Mouse (Mus musculus): ENCODE results near the gene Serpinc1. TPM values are rescaled to one million over a fixed set of nuclear protein-coding genes. Genes with fewer than 3 reads are reported as not detected.

Gene Serpinc1
- 2.3 and 3.3 TPM in 2 replicates for polyA plus RNA-seq (2012; rRNA removed)

DNA sequence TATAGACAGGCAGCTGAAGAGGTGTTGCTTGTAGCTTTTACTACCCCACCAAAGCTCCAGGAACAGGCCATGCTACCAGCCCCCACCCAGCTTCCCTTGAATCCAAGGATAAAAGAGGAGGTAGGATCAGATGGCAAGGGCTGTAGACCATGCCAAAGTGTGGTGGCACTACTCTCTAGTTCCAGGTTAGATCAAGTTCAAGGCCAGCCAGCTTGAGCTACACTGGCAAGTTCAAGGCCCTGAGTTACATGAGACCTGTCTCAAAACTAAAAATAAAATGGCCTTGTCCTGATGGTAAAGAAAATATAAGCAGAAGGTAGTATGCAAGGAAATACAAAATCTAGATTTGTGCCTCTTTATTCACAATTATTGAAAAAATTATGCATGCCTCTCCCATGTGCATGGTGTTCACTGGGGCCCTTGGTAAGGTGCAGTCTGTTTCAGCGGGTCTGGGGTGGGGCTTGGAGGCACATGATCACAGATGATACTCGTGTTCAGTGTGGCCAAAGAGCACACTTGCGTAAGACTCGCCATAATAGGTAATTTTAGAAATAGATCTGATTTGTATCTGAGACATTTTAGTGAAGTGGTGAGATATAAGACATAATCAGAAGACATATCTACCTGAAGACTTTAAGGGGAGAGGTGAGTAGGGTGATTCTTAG, at the start of gene Serpinc1:
Gene Serpinc1 (plus strand): TSS at position 515 of the 665 bp plus-strand sequence.
- H3K4me1 ChIP-seq (ENCODE audit: control insufficient read depth, insufficient read depth, low read length): no peaks in the 10 kb centered on the region; the same call in 1 of the 2 replicates
- H3K36me3 ChIP-seq (ENCODE audit: control insufficient read depth, insufficient read depth, low read length): no peaks in the 10 kb centered on the region
- 86% methylated on average over 4 of the region's 4 CpGs for WGBS
- H3K27me3 ChIP-seq (replicated peaks; ENCODE audit: control insufficient read depth, insufficient read depth, low read length): no peaks in the 10 kb centered on the region
- TF ChIP-seq CTCF (conservative IDR thresholded peaks at IDR 0.05; ENCODE audit: insufficient read depth, insufficient read length, low read depth, low read length): no peak
- TF ChIP-seq POLR2A (IDR thresholded peaks at IDR 0.05; ENCODE audit: low read depth, low read length): no peak
- no peak within 1 kb of the TSS for H3K4me3 ChIP-seq (ENCODE audit: insufficient read depth, low read depth, low read length)
- DNase-seq: no peak
- H3K27ac ChIP-seq (ENCODE audit: insufficient read depth, low read depth, low read length): no peak within 1 kb of the TSS

DNA sequence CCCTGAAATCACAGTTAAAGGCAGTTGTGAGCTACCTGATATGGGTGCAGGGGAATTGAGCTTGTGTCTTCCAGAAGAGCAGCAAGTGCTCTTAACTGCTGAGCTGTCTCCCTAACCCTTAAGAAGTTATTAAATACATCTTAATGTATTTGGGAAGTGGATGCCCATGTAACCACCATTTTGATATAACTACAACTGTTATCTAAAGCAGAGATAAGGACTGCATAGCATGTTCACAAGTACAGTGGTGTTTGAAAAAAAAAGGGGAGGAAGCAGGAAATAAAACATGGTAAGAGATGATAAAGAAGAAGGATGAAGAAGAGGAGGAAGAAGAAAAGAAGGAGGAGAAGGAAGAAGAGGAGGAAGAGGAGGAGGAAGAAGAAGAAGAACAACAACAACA, 47.1 kb upstream of the Serpinc1 start:
- TF ChIP-seq CTCF (conservative IDR thresholded peaks at IDR 0.05; ENCODE audit: insufficient read depth, insufficient read length, low read depth, low read length): no peak
- TF ChIP-seq POLR2A (IDR thresholded peaks at IDR 0.05; ENCODE audit: low read depth, low read length): no peak
- Histone ChIP-seq H3K4me1 (ENCODE audit: control insufficient read depth, insufficient read depth, low read length) (no peaks in the 10 kb centered on the region), H3K36me3 (ENCODE audit: control insufficient read depth, insufficient read depth, low read length) (peaks cover 1% of the 10 kb centered on the region; the same call in 1 of the 2 replicates), H3K27ac (ENCODE audit: insufficient read depth, low read depth, low read length) (no peak overlapping the region), H3K27me3 (replicated peaks; ENCODE audit: control insufficient read depth, insufficient read depth, low read length) (no peaks in the 10 kb centered on the region), H3K4me3 (ENCODE audit: insufficient read depth, low read depth, low read length) (no peak overlapping the region)
- no peak for DNase-seq

DNA sequence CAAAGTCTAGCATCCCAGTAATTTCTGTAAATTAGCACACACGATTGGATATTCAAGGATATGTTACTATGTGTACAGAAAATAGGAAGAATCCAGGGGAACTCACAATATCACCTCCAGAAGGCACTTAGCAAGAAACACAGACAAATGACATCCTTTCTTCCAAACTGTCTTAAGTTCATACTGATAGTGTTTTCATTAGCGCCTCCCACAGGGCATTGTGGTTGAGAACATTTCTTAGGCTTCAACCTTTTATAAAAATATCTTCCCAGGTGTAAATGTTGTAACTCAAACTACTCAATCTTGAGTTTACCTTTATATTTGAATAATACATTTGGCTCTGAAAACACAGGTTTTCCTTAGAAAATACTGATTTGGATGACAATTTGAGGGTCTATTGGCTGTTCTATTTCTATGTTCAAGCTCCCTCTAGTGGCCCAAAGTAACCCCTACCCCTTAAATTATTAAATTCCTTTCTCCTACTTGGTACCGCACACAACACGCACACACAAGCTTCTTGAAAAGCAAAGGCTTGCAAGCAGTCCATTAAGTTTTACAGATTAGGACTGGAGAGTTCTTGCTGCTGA, 44.4 kb upstream of the Serpinc1 start:
- DNase-seq: peak; percentile 50
- TF ChIP-seq POLR2A (IDR thresholded peaks at IDR 0.05; ENCODE audit: low read depth, low read length) (no peak), CTCF (conservative IDR thresholded peaks at IDR 0.05; ENCODE audit: insufficient read depth, insufficient read length, low read depth, low read length) (no peak)

DNA sequence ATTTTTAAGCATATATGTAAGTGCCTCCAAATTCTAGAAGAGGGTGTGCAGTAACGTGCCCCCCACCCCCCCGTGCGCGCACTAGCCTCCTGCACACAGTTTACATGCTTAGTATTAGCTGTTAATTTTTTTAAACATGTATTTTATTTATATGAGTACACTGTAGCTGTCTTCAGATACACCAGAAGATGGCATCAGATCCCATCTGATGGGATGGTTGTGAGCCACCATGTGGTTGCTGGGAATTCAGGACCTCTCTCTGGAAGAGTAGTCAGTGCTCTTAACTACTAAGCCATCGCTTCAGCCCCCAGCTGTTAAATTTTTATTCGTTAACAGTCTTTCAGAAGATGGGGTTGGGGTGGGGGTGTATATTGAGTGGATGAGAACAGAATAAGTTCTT, 42.8 kb upstream of the Serpinc1 start:
- peak; percentile 14 for DNase-seq
- TF ChIP-seq POLR2A (IDR thresholded peaks at IDR 0.05; ENCODE audit: low read depth, low read length) (no peak), CTCF (conservative IDR thresholded peaks at IDR 0.05; ENCODE audit: insufficient read depth, insufficient read length, low read depth, low read length) (no peak)
- H3K36me3 ChIP-seq (ENCODE audit: control insufficient read depth, insufficient read depth, low read length): peaks cover 4% of the 10 kb centered on the region
- H3K27ac ChIP-seq (ENCODE audit: insufficient read depth, low read depth, low read length): no peak overlapping the region
- no peaks in the 10 kb centered on the region for H3K27me3 ChIP-seq (replicated peaks; ENCODE audit: control insufficient read depth, insufficient read depth, low read length)
- 76% methylated on average over 6 of the region's 6 CpGs for WGBS
- H3K4me3 ChIP-seq (ENCODE audit: insufficient read depth, low read depth, low read length): no peak overlapping the region
- H3K4me1 ChIP-seq (ENCODE audit: control insufficient read depth, insufficient read depth, low read length): no peaks in the 10 kb centered on the region

More for the DNA sequence above, 44.4 kb upstream of the Serpinc1 start:
- H3K4me1 ChIP-seq (ENCODE audit: control insufficient read depth, insufficient read depth, low read length): no peaks in the 10 kb centered on the region
- WGBS: 59% methylated on average over 4 of the region's 4 CpGs
- H3K27me3 ChIP-seq (replicated peaks; ENCODE audit: control insufficient read depth, insufficient read depth, low read length): no peaks in the 10 kb centered on the region
- H3K27ac ChIP-seq (ENCODE audit: insufficient read depth, low read depth, low read length): no peak overlapping the region; the same call in 1 of the 2 replicates
- no peak overlapping the region for H3K4me3 ChIP-seq (ENCODE audit: insufficient read depth, low read depth, low read length)
- H3K36me3 ChIP-seq (ENCODE audit: control insufficient read depth, insufficient read depth, low read length): peaks cover 3% of the 10 kb centered on the region

DNA sequence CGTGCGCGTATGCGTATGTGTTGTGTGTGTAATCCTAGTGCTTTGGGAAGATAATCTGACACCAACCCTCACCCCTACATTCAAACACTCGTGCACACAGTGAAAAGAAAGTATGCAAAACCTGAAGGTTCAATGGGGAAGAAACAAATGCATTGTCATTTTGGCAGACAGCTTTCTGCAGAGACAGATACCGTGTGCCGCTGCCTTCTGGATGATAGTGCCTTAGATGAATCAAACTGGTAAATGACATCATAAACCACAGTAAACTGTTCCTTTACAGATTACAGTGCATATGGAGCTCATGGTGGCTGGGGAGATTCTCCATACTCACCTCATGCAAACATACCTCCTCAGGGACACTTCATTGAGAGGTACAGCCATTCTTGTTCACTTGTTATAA, 15.2 kb upstream of the Serpinc1 start:
- no peaks in the 10 kb centered on the region for H3K4me1 ChIP-seq (ENCODE audit: control insufficient read depth, insufficient read depth, low read length)
- no peak for DNase-seq
- TF ChIP-seq POLR2A (IDR thresholded peaks at IDR 0.05; ENCODE audit: low read depth, low read length) (no peak), CTCF (conservative IDR thresholded peaks at IDR 0.05; ENCODE audit: insufficient read depth, insufficient read length, low read depth, low read length) (no peak)
- H3K27ac ChIP-seq (ENCODE audit: insufficient read depth, low read depth, low read length): no peak overlapping the region
- 95% methylated on average over 7 of the region's 7 CpGs for WGBS
- peaks cover 20% of the 10 kb centered on the region for H3K36me3 ChIP-seq (ENCODE audit: control insufficient read depth, insufficient read depth, low read length)
- H3K27me3 ChIP-seq (replicated peaks; ENCODE audit: control insufficient read depth, insufficient read depth, low read length): no peaks in the 10 kb centered on the region
- H3K4me3 ChIP-seq (ENCODE audit: insufficient read depth, low read depth, low read length): no peak overlapping the region

DNA sequence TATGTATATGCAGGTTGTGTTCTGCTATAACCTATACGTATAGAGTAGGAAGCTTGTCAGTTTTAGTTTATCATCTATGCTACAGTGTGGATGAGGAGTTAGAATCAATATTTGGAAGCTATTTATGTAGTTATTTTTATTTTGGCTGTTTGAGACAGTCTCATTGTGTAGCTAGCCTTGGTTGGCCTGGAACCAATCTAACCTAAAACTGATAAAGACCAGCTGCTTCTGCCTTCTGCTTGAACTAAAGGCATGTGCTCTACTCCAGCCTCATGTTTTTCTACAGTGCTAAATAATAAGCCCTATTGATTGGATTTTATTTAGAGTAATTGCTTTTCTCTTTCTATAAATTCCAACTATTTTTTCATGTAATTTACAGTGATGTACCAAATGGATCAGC, 11.1 kb upstream of the Serpinc1 start:
- Histone ChIP-seq H3K36me3 (ENCODE audit: control insufficient read depth, insufficient read depth, low read length) (peaks cover 22% of the 10 kb centered on the region), H3K4me3 (ENCODE audit: insufficient read depth, low read depth, low read length) (no peak overlapping the region), H3K4me1 (ENCODE audit: control insufficient read depth, insufficient read depth, low read length) (no peaks in the 10 kb centered on the region), H3K27ac (ENCODE audit: insufficient read depth, low read depth, low read length) (no peak overlapping the region), H3K27me3 (replicated peaks; ENCODE audit: control insufficient read depth, insufficient read depth, low read length) (no peaks in the 10 kb centered on the region)
- 86% methylated on average over 1 of the region's 1 CpGs for WGBS
- DNase-seq: peak; percentile 29
- TF ChIP-seq POLR2A (IDR thresholded peaks at IDR 0.05; ENCODE audit: low read depth, low read length) (no peak), CTCF (conservative IDR thresholded peaks at IDR 0.05; ENCODE audit: insufficient read depth, insufficient read length, low read depth, low read length) (no peak)

DNA sequence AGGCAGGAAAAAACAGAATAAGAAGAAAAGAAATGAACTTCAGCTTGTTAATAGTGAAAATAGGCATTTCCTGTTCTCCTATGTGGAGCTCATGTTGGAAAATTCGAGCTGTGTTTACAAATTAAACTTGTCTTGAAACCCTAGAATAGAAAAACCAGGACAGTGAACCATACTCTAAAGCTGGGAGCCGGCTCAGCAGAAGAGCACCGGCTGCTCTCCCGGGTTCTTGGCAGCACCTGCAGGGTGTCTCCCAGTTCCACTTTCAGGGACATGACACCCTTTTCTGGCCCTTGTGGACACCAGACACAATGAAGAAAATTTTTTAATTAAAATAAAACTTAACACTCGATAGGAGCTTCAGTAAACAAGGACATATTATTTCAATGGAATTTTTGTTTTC, 9.7 kb upstream of the Serpinc1 start:
- no peak overlapping the region for H3K4me3 ChIP-seq (ENCODE audit: insufficient read depth, low read depth, low read length)
- no peaks in the 10 kb centered on the region for H3K27me3 ChIP-seq (replicated peaks; ENCODE audit: control insufficient read depth, insufficient read depth, low read length)
- no peak overlapping the region for H3K27ac ChIP-seq (ENCODE audit: insufficient read depth, low read depth, low read length)
- peaks cover 15% of the 10 kb centered on the region for H3K36me3 ChIP-seq (ENCODE audit: control insufficient read depth, insufficient read depth, low read length)
- H3K4me1 ChIP-seq (ENCODE audit: control insufficient read depth, insufficient read depth, low read length): no peaks in the 10 kb centered on the region
- TF ChIP-seq POLR2A (IDR thresholded peaks at IDR 0.05; ENCODE audit: low read depth, low read length) (no peak), CTCF (conservative IDR thresholded peaks at IDR 0.05; ENCODE audit: insufficient read depth, insufficient read length, low read depth, low read length) (no peak)
- 36% methylated on average over 5 of the region's 5 CpGs for WGBS
- DNase-seq: no peak
